Mouse (Mus musculus) neutrophil, adult 5-6 weeks (primary cell): ENCODE measurements at regions not wholly inside any gene's neighbourhood (a gene's known extent, or its start where the extent isn't known, plus 50 kb on each side); places are given as distances from the start of the nearest gene placed in this dataset.
"Not testable (repeated sequence)": the region's sequence is repeated elsewhere in the genome, so short reads cannot be mapped to it uniquely, and the experiment has no call there.

Experiments
- ATAC-seq: fragments of 151-379, 151-347 bp; 2 replicates; pipeline ENCODE4 v1.8.0; 2017; ENCODE audit warnings: mild to moderate bottlenecking, moderate TSS enrichment; ENCODE audit not compliant: insufficient number of reproducible peaks, poor library complexity, low FRiP score, severe bottlenecking; ENCODE audit errors: extremely low read depth

DNA sequence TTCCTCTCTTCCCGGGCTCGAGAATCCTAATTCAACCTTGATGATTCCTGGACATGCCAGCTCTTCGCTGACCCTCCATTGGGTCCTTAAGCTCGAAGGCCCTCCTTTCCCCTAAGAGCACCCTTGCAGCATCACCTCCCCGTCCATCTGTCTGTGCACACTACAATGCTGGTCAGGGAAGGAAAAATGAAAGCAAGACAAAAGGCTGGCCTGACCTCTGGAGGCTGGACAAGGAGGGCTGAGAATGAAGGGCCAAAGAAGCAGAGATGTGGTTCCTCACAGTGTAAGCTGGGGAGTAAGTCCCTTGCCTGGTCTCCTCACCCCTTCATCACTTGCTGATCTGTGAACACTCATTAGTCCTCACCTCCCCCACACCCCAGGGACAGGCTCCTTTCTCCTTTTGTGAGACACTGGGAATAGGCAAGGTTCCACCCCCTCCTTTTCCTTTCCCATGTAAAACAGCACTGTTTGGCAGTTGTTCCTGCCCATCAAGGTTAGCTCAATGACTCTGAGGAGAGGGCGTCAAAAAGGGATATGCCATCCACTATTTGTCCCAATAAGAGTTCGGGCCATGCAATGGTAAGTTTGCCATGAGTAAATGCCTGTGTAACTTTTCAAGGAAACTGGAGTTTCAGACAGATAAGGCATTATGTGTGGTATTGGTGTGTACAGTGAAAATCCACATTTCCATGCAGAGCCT, 332.3 kb downstream of the Diras2 start:
- no peak for ATAC-seq

DNA sequence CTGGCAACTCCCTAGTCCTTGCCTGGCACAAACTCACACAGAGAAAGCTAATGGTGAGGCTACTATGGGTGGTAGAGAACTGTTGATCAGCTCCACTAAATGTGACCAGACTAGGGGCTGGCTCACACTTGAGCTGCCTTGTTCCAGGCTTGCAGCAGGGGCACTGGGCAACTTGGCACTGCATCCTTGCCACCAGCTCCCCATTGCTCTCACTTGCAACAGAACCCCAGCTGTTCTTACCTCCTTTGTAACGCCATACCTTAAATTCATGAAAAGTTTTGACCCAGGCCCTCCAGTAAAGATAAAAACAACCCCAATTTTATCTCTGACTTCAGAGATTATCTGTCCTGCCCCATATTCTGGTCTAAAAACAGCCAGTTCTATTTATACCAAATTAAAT, 328.7 kb downstream of the Diras2 start:
- ATAC-seq = no peak

DNA sequence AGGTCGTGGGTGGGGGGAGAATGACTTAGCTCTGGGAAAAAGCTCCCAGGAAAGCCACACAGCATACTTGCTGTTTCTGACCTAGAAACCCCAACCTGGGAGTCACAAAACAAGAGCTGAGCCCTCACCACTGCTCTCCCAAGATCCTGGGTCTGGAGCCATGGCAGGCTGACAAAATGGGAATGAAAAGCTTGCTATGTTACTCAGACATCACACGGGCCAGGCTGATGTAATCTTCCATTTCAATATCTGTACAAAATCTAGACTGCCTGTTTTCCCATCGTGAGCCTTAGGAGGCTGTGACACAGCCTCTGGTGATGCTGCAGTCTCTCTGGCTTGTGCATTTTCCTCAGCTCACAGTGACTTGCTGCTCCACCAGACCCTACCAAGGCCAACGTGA, 325.1 kb downstream of the Diras2 start:
- ATAC-seq = no peak

DNA sequence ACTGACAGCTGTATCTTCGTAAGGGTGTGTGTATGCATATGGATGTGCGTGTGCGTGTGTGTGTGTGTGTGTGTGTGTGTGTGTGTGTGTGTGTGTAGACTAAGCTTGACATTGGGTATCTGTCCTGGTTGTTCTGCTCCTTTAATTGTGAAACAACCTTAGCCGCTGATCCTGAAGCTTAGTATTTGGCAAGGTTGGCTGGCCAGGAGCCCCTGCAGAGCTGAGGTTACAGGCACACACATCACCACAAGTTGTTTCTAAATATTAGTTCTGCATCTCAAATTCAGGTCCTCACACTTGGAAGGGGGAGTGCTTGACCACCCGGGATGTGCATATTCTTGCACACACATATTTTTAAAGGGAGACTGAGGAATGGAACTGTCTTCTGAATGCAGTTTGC, 314.7 kb downstream of the Diras2 start:
- ATAC-seq = no peak

DNA sequence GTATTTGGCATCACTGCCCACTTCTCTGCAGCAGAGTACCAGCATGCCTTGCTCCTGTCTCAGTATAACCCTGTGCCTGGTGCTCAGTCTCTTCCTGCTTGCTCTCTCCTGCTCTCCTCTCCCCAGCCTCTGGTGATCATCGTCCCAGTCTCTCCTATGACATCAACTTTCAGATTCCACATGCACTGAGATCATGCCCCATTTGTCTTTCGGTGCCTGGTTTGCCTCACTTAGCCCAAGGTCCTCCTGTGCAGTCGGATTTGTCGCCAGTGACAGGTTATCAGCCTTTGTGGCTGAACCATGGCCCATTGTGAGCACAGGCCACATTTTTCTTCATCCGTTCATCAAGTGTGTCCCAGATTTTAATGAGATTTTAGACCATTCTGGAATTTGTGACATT, 314.0 kb downstream of the Diras2 start:
- ATAC-seq = no peak

DNA sequence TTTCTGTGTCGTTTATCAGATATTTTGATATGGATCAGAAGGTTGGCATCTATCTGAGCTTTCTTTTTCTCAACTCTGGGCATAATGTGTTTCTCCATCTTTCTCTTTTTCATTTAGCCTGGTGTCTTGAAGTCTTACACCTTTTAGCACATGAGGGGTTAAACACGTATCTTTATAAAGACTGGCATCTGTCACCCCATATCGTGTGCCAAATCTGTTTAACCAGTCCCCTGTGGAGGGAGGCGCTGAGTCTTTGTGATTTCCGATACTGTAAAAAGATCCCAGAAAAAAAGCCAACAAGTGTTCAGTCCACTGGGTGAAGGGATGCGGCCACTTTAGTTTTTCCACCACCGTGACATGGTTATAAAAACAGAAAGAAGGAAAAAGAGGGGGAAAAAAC, 313.3 kb downstream of the Diras2 start:
- ATAC-seq = no peak

DNA sequence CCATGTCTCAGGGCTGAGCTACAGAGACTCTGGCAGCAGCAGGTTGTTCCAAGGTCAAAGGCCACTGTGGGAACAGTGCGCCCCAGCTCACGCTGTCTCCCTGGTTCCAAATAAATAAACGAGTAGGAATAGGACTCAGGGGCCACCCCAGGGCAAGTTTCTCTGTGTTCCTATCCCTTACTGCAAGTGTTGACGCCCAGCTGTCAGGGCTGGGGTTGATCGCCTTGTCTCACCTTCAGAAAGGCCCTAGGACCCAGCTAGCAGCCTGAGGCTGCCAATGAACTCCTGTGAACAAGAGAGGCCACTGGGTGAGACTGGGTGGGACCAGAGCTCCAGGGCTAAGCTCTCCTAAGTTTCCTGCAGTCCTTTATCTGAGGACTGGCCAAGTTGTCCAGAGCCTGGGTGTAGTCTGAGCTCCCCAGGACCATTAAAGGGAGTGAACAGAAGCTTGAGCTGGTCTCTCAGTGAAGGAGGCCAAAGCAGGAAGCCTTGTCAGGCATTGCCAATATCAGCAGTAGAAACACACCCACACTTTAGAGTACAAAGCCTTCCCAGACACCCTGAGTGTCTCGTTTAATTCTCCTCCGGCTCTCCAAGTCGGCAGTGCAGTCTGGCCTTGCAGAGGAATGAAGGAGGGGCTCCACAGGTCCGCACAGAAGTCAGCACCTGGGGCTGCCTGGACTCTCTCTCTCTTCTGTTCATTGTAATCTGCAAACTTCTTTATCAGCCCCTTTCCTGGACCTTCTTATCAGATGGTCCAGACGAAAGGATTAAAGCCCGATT, 308.6 kb downstream of the Diras2 start:
- no peak for ATAC-seq

DNA sequence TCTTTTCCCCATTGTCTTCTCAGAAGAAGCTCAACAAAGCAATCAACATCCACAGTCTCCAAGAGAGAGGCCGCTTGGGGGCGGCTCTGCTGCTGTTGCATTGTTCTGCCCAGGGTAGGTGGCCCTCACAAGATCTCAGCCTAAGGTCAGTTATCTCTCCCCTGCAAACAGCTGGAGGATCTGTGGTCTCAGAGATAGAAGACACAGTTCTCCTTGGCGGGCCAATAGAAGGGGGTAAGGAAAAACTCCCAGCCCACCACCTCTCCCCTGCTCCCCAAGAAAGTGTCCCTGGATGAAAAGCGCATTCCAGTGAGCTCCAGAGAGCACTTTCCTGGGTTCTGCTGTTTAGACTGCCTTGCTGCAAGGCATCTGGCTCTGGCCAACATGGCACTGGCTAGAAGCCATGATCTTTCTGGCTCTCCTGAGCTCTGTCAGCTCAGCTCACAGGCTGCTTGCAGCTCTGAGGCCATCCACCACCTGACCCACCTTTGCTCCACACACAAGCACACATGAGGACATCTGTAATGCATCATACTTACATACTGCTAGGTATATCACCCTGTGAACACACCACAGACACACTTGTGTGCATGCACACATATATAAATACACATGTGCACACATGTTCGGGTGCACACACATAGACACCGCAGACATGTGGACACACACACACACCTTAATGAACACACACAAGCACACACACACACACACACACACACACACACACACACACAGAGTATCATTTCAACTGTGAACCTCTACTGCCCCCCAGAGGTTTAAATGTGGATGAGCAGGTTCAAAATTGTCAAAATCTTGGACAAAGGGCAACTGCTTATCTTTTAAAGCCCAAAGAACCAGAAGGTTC, 307.7 kb downstream of the Diras2 start:
- ATAC-seq = 0 out of 2 replicates have a peak, but pooled peaks have one; percentile 47

DNA sequence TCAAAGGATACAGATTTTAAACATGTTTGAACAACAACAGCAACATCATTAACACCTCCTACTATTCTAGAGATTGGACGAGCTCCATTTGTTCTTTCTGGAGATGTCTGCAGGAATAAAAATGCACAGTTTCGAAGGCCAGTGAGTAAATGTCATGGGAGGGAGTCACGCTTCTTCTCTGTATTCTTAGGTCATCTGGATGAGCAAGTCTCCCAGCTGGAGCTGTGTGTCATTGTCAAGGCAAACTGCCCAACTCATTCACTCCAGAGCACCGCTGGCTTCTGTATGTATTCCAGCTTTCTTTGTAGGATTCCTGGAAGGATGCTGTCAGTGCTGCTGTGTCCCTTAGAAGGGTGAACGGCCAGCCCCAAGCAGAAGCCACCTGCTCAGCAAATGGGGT, 297.1 kb downstream of the Diras2 start:
- ATAC-seq = no peak

DNA sequence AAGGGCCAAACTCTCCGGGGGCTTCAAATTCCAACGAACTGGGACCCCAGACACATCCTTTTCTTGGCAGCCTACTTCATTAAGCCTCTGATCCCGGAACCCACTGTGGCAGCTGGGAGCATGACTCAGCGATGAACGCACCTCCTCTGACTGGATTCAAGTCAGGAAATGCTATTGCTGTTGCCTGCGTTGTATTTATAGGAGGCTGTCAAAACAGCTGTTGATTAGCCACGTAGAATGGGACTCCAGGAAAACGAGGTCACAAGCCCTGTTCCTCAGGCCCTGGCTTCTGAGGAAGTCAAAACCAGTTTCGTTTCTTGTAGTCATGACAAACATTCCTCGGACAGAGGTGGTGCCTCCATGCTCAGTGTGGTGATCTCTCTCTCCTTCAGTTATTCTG, 295.0 kb downstream of the Diras2 start:
- no peak for ATAC-seq

DNA sequence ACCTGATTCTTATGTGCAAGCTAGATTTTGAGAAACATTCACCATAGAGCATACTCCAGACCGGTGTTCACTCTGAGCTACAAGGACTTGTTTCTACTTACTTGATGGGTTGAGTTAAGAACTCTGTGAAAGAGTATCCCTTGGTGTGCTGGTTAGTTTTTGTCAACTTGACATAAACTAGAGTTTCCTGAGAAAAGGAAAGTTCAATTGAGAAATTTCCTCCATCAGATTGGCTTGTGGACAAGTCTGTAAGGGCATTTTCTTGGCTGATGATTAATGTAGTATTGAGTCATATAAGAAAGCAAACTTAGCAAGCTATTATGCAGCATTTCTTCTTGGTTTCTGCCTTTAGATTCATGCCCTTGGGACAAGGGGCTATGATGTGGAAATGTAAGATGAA, 291.5 kb downstream of the Diras2 start:
- ATAC-seq = no peak

DNA sequence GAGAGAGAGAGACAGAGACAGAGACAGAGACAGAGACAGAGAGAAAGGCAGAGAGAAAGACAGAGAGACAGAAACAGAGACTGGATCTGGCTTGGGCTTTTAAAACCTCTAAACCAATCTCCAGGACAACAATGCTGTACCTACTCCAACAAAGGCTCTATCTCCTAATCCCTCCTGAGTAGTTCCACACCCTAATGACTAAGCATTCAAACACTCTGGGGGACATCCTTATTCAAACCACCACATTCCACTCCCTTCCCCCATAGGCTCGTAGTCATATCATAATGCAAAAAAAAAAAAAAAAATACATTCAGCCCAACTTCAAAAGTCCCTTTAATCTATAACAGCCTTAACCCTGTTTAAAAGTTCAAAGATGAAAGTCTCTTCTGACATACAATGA, 289.3 kb downstream of the Diras2 start:
- no peak for ATAC-seq

DNA sequence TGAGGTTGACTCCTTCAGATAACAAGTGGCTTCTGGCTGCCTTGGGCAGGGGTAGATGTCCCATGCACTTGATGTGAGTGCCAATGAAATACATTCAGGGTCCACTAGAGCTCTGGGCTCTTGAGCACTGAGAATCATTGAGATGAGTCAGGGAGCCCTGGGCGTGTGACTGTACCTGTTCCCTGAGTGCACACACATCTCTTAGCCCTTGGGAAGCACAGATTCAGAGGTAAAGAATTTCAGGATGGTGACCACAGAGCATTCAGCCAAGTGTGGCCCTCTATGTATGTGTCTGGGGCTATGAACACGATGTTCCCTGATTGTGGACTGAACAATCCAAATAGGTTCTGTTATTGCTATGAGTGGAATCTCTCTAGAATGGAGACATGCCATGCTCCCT, 281.6 kb downstream of the Diras2 start:
- no peak for ATAC-seq

DNA sequence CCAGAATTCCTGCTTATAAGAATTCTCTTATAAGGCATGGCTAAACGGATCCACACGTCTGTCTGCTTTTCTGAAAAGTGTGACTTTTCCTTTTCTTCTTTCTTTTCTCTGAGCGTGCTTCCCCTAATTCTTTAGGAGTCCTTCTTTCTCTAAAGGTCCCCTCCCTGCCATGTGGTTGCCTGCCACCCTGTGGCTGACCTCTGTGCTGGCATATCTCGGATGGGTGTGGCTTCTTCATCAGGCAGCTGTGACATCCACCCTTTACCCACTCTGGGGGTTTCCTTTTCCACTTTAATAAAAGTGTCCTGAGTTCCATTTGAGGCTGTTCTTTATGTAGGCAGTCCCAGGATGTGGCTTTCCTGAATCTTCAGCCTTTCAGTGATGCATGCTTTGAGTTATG, 280.7 kb downstream of the Diras2 start:
- ATAC-seq = no peak

DNA sequence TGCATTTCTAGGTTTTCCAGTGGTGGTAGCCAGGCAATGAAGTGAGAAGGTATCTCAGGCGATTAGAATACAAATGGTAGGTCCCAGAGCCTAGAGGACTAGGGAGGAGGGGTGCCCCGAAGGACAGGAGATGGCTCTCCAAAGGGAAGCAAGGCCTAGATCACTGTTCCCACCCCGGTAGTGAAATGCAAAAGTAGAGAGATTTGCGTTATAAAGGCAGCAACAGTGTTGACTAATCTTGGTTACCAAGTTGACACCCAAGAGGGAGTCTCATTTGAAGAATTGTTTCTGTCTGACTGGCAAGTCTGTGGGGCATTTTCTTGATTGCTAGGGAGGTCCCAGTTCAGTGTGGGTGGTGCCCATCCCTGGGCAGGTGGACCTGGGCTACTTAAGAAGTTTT, 278.8 kb downstream of the Diras2 start:
- ATAC-seq = no peak

DNA sequence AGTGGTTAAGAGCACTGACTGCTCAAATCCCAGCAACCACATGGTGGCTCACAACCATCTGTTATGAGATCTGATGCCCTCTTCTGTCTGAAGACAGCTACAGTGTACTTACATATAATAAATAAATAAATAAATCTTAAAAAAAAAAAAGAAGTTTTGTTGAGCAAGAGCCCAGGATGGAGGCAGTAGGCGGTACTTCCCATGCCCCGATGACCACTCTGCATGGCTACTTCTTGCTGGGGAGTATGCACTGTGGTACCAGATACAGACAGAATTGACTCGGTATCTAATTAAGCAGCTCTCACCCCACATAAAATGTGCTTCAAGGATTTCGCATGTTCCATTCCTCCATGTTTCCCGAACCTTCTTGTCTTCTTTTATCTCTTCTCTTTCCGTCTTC, 278.4 kb downstream of the Diras2 start:
- ATAC-seq = not testable (repeated sequence)

DNA sequence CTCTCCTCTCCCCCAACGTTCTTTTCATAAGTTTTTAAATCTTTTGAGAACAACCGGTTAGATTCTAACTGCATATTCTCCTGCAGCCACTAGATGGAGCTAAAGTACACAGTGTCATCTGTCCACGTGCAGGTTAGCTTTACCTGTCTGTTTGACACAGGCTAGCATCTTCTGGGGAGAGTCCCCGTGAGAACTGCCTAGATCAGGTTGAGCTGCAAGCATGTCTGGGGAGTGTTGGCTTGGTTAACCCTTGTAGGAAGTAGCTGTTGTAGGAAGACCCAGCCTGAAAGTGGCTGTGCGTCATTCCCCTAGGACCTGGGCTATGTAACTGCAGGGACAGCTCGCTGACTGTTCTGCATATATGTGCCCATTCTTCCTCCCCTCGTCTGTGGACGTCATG, 277.9 kb downstream of the Diras2 start:
- ATAC-seq = peak; percentile 62

DNA sequence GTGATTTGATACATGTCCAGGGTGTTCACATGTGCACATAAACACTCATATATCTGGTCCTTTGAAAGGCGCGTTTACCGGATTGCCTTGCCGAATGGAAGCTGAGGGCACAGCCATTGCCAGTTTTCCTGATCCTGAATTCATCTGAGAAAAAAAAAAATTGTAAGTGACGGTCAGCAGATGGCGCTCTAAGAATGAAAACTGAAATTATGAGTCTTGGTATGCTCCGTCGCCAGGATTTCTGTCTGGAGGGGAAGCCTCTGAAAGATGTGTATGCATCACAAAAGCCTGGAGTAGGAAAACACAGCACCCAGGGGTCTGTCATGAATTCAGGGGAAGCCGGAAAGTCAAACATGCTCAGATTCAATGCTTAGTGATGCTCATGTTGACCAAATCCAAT, 276.9 kb downstream of the Diras2 start:
- ATAC-seq = no peak

DNA sequence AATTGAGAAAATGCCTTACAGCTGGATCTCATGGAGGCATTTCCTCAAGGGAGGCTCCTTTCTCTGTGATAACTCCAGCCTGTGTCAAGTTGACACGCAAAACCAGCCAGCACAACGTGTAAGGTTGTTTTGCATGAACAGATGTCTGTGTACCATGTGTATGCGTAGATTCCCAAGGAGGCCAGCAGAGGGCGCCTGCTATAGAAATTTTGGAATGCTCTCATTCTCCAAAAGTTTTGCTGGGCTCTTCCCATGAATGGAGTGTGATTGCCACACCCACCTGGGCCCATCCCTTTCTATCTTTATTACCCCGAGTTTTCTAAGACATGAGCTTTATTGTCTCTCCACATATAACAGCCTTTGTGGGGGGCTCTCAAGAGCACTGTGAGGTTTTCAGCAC, 275.4 kb downstream of the Diras2 start:
- ATAC-seq = no peak

DNA sequence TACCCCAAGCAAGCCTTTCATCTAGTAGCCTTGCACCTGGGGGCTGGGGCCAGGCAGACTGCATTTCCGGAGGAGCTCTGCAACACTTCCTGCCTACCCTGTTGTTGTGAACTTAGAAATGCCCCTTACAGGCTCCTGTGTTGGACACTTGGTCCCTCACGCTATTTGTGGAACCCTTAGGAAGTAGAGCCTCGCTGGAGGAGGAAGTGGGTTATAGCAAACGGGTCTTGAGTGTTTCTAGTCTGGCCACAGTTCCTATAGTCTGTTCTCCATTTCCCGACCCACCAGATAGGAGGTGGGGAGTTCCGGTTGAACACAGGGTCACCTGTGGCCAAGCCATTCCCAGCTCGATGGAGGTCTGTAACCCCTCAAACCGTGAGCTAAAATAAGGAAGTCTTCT, 272.7 kb downstream of the Diras2 start:
- 0 out of 2 replicates have a peak, but pooled peaks have one; percentile 27 for ATAC-seq
